Mouse (Mus musculus): ENCODE data around the gene Stk32b. TPM values are rescaled to one million over a fixed set of nuclear protein-coding genes. Genes with fewer than 3 reads are reported as not detected.

The Stk32b gene
- not detected for polyA plus RNA-seq (2012; fragmentation: generic; extraction: Trizol)

- Histone ChIP-seq H3K79me2 (ENCODE audit: control insufficient read depth, insufficient read depth) (no peaks in the 10 kb centered on the region), H3K27me3 (ENCODE audit: control insufficient read depth, insufficient read depth, insufficient read length) (peaks cover 40% of the 10 kb centered on the region), H3K36me3 (ENCODE audit: control insufficient read depth, insufficient read depth) (no peaks in the 10 kb centered on the region), H3ac (ENCODE audit: control insufficient read depth, insufficient read length) (no peak within 1 kb of the TSS), H3K4me2 (ENCODE audit: low read depth) (no peak within 1 kb of the TSS), H3K4me3 (no peak within 1 kb of the TSS)
- TF ChIP-seq TCF3 (IDR thresholded peaks at IDR 0.05; ENCODE audit: insufficient read length, low read depth) (no peak), POLR2A (IDR thresholded peaks at IDR 0.05; ENCODE audit: insufficient read length, low read depth) (no peak), REST (IDR thresholded peaks at IDR 0.05; ENCODE audit: insufficient read depth, insufficient read length) (no peak), E2F4 (IDR thresholded peaks at IDR 0.05; ENCODE audit: insufficient read depth) (no peak), MYOG (IDR thresholded peaks at IDR 0.05; ENCODE audit: control insufficient read depth in 1 of 3, insufficient read depth in 1 of 3, insufficient read length in 2 of 3, low read depth in 2 of 3) (no peak), POLR2AphosphoS2 (IDR thresholded peaks at IDR 0.05; ENCODE audit: insufficient read length, low read depth) (no peak), MAX (IDR thresholded peaks at IDR 0.05; ENCODE audit: low read depth) (no peak), SRF (IDR thresholded peaks at IDR 0.05; ENCODE audit: control insufficient read depth, insufficient read length, low read depth) (no peak), MYOD1 (IDR thresholded peaks at IDR 0.05; ENCODE audit: control insufficient read depth in 1 of 3, insufficient read length in 2 of 3, low read depth in 2 of 3) (no peak), USF1 (IDR thresholded peaks at IDR 0.05; ENCODE audit: low read depth) (no peak), TCF12 (IDR thresholded peaks at IDR 0.05; ENCODE audit: insufficient read depth, poor library complexity, severe bottlenecking) (no peak), CEBPB (IDR thresholded peaks at IDR 0.05; ENCODE audit: insufficient read depth, poor library complexity, severe bottlenecking) (no peak)
These were observed at the start of gene Stk32b for GRCm38 (mm10) chr5:37716505-37717372. Gene Stk32b (minus strand): TSS chr5:37717171.

GRCm38 (mm10) chr5:37765851-37766250 is 48.9 kb upstream of the Stk32b start:
- H3K4me2 ChIP-seq (ENCODE audit: low read depth), result no peak overlapping the region
- no peaks in the 10 kb centered on the region for H3K27me3 ChIP-seq (ENCODE audit: control insufficient read depth, insufficient read depth, insufficient read length)
- H3K4me3 ChIP-seq, result no peak overlapping the region
- no peak overlapping the region for H3ac ChIP-seq (ENCODE audit: control insufficient read depth, insufficient read length)
- H3K79me2 ChIP-seq (ENCODE audit: control insufficient read depth, insufficient read depth), result no peaks in the 10 kb centered on the region
- TF ChIP-seq MAX (IDR thresholded peaks at IDR 0.05; ENCODE audit: low read depth) (no peak), MYOG (IDR thresholded peaks at IDR 0.05; ENCODE audit: control insufficient read depth in 1 of 3, insufficient read depth in 1 of 3, insufficient read length in 2 of 3, low read depth in 2 of 3) (no peak), TCF3 (IDR thresholded peaks at IDR 0.05; ENCODE audit: insufficient read length, low read depth) (no peak), MYOD1 (IDR thresholded peaks at IDR 0.05; ENCODE audit: control insufficient read depth in 1 of 3, insufficient read length in 2 of 3, low read depth in 2 of 3) (no peak), SRF (IDR thresholded peaks at IDR 0.05; ENCODE audit: control insufficient read depth, insufficient read length, low read depth) (no peak), E2F4 (IDR thresholded peaks at IDR 0.05; ENCODE audit: insufficient read depth) (no peak)
- no peaks in the 10 kb centered on the region for H3K36me3 ChIP-seq (ENCODE audit: control insufficient read depth, insufficient read depth)

- TF ChIP-seq E2F4 (IDR thresholded peaks at IDR 0.05; ENCODE audit: insufficient read depth) (no peak), MYOD1 (IDR thresholded peaks at IDR 0.05; ENCODE audit: control insufficient read depth in 1 of 3, insufficient read length in 2 of 3, low read depth in 2 of 3) (no peak), REST (IDR thresholded peaks at IDR 0.05; ENCODE audit: insufficient read depth, insufficient read length) (no peak), TCF3 (IDR thresholded peaks at IDR 0.05; ENCODE audit: insufficient read length, low read depth) (no peak), POLR2AphosphoS2 (IDR thresholded peaks at IDR 0.05; ENCODE audit: insufficient read length, low read depth) (no peak), MAX (IDR thresholded peaks at IDR 0.05; ENCODE audit: low read depth) (no peak), SRF (IDR thresholded peaks at IDR 0.05; ENCODE audit: control insufficient read depth, insufficient read length, low read depth) (no peak), USF1 (IDR thresholded peaks at IDR 0.05; ENCODE audit: low read depth) (no peak)
- H3K79me2 ChIP-seq (ENCODE audit: control insufficient read depth, insufficient read depth), result no peaks in the 10 kb centered on the region
- H3ac ChIP-seq (ENCODE audit: control insufficient read depth, insufficient read length), result no peak overlapping the region
These were observed 45.1 kb upstream of the Stk32b start for GRCm38 (mm10) chr5:37762046-37762445.

GRCm38 (mm10) chr5:37753366-37753765 is 36.4 kb upstream of the Stk32b start:
- no peak for TF ChIP-seq REST (IDR thresholded peaks at IDR 0.05; ENCODE audit: insufficient read depth, insufficient read length)
- no peak for TF ChIP-seq MAX (IDR thresholded peaks at IDR 0.05; ENCODE audit: low read depth)
- TF ChIP-seq POLR2A (IDR thresholded peaks at IDR 0.05; ENCODE audit: insufficient read length, low read depth), result no peak
- no peak for TF ChIP-seq CEBPB (IDR thresholded peaks at IDR 0.05; ENCODE audit: insufficient read depth, poor library complexity, severe bottlenecking)
- TF ChIP-seq E2F4 (IDR thresholded peaks at IDR 0.05; ENCODE audit: insufficient read depth), result no peak
- no peak for TF ChIP-seq USF1 (IDR thresholded peaks at IDR 0.05; ENCODE audit: low read depth)
- TF ChIP-seq TCF3 (IDR thresholded peaks at IDR 0.05; ENCODE audit: insufficient read length, low read depth), result no peak
- no peak for TF ChIP-seq SRF (IDR thresholded peaks at IDR 0.05; ENCODE audit: control insufficient read depth, insufficient read length, low read depth)
- no peak for TF ChIP-seq POLR2AphosphoS2 (IDR thresholded peaks at IDR 0.05; ENCODE audit: insufficient read length, low read depth)
- no peak for TF ChIP-seq MYOD1 (IDR thresholded peaks at IDR 0.05; ENCODE audit: control insufficient read depth in 1 of 3, insufficient read length in 2 of 3, low read depth in 2 of 3)
- TF ChIP-seq MYOG (IDR thresholded peaks at IDR 0.05; ENCODE audit: control insufficient read depth in 1 of 3, insufficient read depth in 1 of 3, insufficient read length in 2 of 3, low read depth in 2 of 3), result no peak
- no peak for TF ChIP-seq TCF12 (IDR thresholded peaks at IDR 0.05; ENCODE audit: insufficient read depth, poor library complexity, severe bottlenecking)
- no peak overlapping the region for H3K4me3 ChIP-seq
- no peaks in the 10 kb centered on the region for H3K36me3 ChIP-seq (ENCODE audit: control insufficient read depth, insufficient read depth)
- H3K27me3 ChIP-seq (ENCODE audit: control insufficient read depth, insufficient read depth, insufficient read length), result no peaks in the 10 kb centered on the region
- H3ac ChIP-seq (ENCODE audit: control insufficient read depth, insufficient read length), result no peak overlapping the region
- no peaks in the 10 kb centered on the region for H3K79me2 ChIP-seq (ENCODE audit: control insufficient read depth, insufficient read depth)
- H3K4me2 ChIP-seq (ENCODE audit: low read depth), result peak overlapping the region; percentile 6

More at GRCm38 (mm10) chr5:37762046-37762445, 45.1 kb upstream of the Stk32b start:
- Histone ChIP-seq H3K4me2 (ENCODE audit: low read depth) (no peak overlapping the region), H3K36me3 (ENCODE audit: control insufficient read depth, insufficient read depth) (no peaks in the 10 kb centered on the region), H3K27me3 (ENCODE audit: control insufficient read depth, insufficient read depth, insufficient read length) (no peaks in the 10 kb centered on the region), H3K4me3 (no peak overlapping the region)

Measured in myocyte (in vitro differentiated cells).